Mouse (Mus musculus): Measurements from ENCODE around the gene Eif1. TPM values are rescaled to one million over a fixed set of nuclear protein-coding genes. Genes with fewer than 3 reads are reported as not detected.

The Eif1 gene
- total RNA-seq, 1 experiment: 322 TPM

DNA sequence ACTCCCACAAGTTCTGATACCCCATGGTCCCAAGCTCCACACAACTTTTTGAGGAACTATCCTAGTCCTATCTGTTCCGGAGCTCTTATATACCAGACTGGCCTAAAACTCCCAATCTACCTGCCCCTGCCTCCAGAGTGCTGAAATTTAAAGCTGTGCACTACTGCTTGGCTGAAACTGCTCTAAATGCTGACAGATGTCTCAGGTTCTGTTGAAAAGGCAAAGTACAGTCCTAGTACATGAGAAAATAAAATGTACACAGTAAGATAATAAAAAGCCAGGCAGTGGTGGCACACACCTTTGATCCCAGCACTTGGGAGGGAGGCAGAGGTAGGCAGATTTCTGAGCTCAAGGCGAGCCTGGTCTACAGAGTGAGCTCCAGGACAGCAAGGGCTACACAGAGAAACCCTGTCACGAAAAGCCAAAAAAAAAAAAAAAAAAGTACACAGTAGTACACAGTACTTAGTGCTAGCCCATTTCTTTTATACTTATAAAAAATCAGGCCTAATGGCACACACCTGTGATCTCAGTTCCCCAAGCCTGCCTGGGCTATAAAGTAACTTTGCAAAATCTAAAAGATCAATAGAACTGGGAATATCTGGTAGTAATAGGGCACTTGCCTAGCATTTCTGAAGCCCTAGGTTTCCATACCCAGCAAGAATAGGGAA is 3.0 kb downstream of the Eif1 start:
- Histone ChIP-seq H3K4me1 (ENCODE audit: control insufficient read depth in 2 of 2, insufficient read depth in 2 of 2, low read length in 2 of 2, poor library complexity in 1 of 2) (peaks cover 2 to 3% of the 10 kb centered on the region in 2 experiments; a peak in 2 of 4 replicates), H3K4me3 (ENCODE audit: insufficient read depth in 1 of 2, low read depth in 1 of 2, low read length in 2 of 2, poor library complexity in 1 of 2, severe bottlenecking in 1 of 2) (0 out of 4 replicates have a peak overlapping the region, but pooled peaks of 1 of the 2 experiments have one; percentile 39), H3K27ac (ENCODE audit: insufficient read depth, low read depth, low read length, poor library complexity, severe bottlenecking) (no peak overlapping the region; the same call in 1 of the 2 replicates), H3K9me3 (ENCODE audit: control insufficient read depth, insufficient read depth, low read depth, low read length) (no peaks in the 10 kb centered on the region), H3K36me3 (ENCODE audit: control insufficient read depth, insufficient read depth, low read length, poor library complexity, severe bottlenecking) (peaks cover 20% of the 10 kb centered on the region), H3K9ac (ENCODE audit: insufficient read depth, low read depth, low read length, poor library complexity, severe bottlenecking) (no peak overlapping the region)
- in situ Hi-C loops (cut with MboI; ENCODE audit: low sequenced_read_pairs in 2 of 2, unreplicated experiment in 2 of 2): no loop called here
- TF ChIP-seq ZNF384 (IDR thresholded peaks at IDR 0.05; ENCODE audit: low read depth, low read length): peak; percentile 87
- TF ChIP-seq HCFC1 (IDR thresholded peaks at IDR 0.05; ENCODE audit: borderline replicate concordance, insufficient read depth, low read length): no peak
- TF ChIP-seq CHD2 (IDR thresholded peaks at IDR 0.05; ENCODE audit: low read depth, low read length): 0 out of 2 replicates have a peak, but pooled peaks have one; percentile 24
- TF ChIP-seq MAFK (IDR thresholded peaks at IDR 0.05; ENCODE audit: insufficient read depth, low read depth, low read length): no peak
- no peak for TF ChIP-seq ZC3H11A (IDR thresholded peaks at IDR 0.05; ENCODE audit: borderline replicate concordance, low read depth, low read length)
- no peak for DNase-seq (ENCODE audit: low read depth, low spot score)

DNA sequence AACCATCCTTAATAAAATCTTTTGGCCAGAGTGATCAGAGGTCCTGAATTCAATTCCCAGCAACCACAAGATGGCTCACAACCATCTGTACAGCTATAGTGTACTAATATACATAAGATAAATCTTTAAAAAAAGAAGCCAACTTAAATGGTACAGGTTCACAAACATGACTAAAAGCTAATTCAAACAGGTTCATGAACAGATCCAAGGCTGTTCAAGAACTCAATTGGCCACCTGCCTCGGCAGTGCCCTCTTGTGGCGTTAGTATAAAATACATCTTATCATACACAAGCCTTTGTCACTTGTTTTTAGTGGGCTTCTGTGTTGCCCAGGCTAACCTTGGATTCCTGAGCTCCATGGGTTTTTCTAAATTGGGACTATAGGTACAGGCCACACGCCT is 3.9 kb downstream of the Eif1 start:
- in situ Hi-C loops (cut with MboI; ENCODE audit: low sequenced_read_pairs in 2 of 2, unreplicated experiment in 2 of 2): no loop called here
- peak; percentile 92 for DNase-seq (ENCODE audit: low read depth, low spot score)

DNA sequence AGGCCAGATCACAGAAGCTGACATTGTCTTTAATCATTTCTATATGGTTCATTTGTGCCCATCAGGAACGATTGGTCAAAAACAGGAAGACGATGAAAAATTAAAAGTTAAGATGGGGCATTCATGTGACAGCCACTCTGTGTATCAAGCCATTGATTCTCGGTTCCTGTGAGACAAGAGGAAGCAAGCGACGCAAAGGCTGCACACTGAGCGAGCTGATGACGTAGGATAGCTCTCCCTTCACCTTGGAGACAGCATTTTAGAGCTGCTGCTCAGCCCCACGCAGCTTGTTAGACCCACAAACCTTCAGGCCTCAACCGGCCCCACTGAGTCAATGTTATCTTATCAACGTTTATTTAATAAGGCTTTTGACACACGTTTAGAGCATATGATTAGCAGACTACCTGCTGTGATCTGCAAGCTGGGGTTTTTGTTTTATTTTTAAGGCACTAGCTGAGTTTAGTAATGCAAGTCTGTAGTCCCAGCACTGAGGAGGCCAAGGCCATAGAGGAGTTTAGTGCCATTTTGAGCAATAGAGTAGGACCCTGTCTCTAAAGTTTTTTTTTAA is 5.5 kb downstream of the Eif1 start:
- Histone ChIP-seq H3K9ac (ENCODE audit: insufficient read depth, low read depth, low read length, poor library complexity, severe bottlenecking) (no peak overlapping the region), H3K9me3 (ENCODE audit: control insufficient read depth, insufficient read depth, low read depth, low read length) (no peaks in the 10 kb centered on the region), H3K36me3 (ENCODE audit: control insufficient read depth, insufficient read depth, low read length, poor library complexity, severe bottlenecking) (peaks cover 20% of the 10 kb centered on the region), H3K4me1 (ENCODE audit: control insufficient read depth in 2 of 2, insufficient read depth in 2 of 2, low read length in 2 of 2, poor library complexity in 1 of 2) (peaks cover 0 to 1% of the 10 kb centered on the region in 2 experiments; a peak in 2 of 4 replicates), H3K27ac (ENCODE audit: insufficient read depth, low read depth, low read length, poor library complexity, severe bottlenecking) (no peak overlapping the region), H3K4me3 (ENCODE audit: insufficient read depth in 1 of 2, low read depth in 1 of 2, low read length in 2 of 2, poor library complexity in 1 of 2, severe bottlenecking in 1 of 2) (no peak overlapping the region)
- TF ChIP-seq ZC3H11A (IDR thresholded peaks at IDR 0.05; ENCODE audit: borderline replicate concordance, low read depth, low read length) (no peak), CHD2 (IDR thresholded peaks at IDR 0.05; ENCODE audit: low read depth, low read length) (no peak), HCFC1 (IDR thresholded peaks at IDR 0.05; ENCODE audit: borderline replicate concordance, insufficient read depth, low read length) (no peak), ZNF384 (IDR thresholded peaks at IDR 0.05; ENCODE audit: low read depth, low read length) (no peak), MAFK (IDR thresholded peaks at IDR 0.05; ENCODE audit: insufficient read depth, low read depth, low read length) (no peak)
- no peak for DNase-seq (ENCODE audit: low read depth, low spot score)
- in situ Hi-C loops (cut with MboI; ENCODE audit: low sequenced_read_pairs in 2 of 2, unreplicated experiment in 2 of 2): no loop called here

More for the DNA sequence above, 3.9 kb downstream of the Eif1 start:
- no peak overlapping the region for H3K27ac ChIP-seq (ENCODE audit: insufficient read depth, low read depth, low read length, poor library complexity, severe bottlenecking)
- H3K4me3 ChIP-seq (ENCODE audit: insufficient read depth in 1 of 2, low read depth in 1 of 2, low read length in 2 of 2, poor library complexity in 1 of 2, severe bottlenecking in 1 of 2): no peak overlapping the region
- H3K36me3 ChIP-seq (ENCODE audit: control insufficient read depth, insufficient read depth, low read length, poor library complexity, severe bottlenecking): peaks cover 20% of the 10 kb centered on the region
- TF ChIP-seq CHD2 (IDR thresholded peaks at IDR 0.05; ENCODE audit: low read depth, low read length): no peak
- no peak for TF ChIP-seq ZC3H11A (IDR thresholded peaks at IDR 0.05; ENCODE audit: borderline replicate concordance, low read depth, low read length)
- TF ChIP-seq ZNF384 (IDR thresholded peaks at IDR 0.05; ENCODE audit: low read depth, low read length): no peak
- no peak for TF ChIP-seq HCFC1 (IDR thresholded peaks at IDR 0.05; ENCODE audit: borderline replicate concordance, insufficient read depth, low read length)
- no peak for TF ChIP-seq MAFK (IDR thresholded peaks at IDR 0.05; ENCODE audit: insufficient read depth, low read depth, low read length)
- H3K9ac ChIP-seq (ENCODE audit: insufficient read depth, low read depth, low read length, poor library complexity, severe bottlenecking): no peak overlapping the region
- no peaks in the 10 kb centered on the region for H3K9me3 ChIP-seq (ENCODE audit: control insufficient read depth, insufficient read depth, low read depth, low read length)
- H3K4me1 ChIP-seq (ENCODE audit: control insufficient read depth in 2 of 2, insufficient read depth in 2 of 2, low read length in 2 of 2, poor library complexity in 1 of 2): peaks cover 0 to under 1% of the 10 kb centered on the region in 2 experiments; a peak in 1 of 4 replicates

DNA sequence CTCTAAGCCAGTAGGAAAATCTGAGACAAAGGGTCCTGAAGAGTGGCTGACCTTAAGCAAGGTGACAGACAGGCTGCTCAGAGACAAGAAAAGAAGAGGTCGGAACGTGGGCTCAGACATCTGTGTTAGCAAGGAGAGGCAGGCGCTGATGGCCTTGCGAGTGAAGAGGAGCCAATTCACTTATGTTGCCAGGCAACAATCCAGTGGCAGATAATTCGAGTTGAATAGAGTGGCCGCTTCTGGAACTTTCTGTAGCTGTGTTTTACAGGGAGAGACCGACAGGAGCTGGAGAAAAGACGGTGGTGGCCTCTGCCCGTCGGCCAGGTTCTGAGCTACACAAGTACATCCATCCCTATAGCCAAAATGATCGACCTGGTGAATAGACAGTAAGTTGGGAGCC is 7.6 kb downstream of the Eif1 start:
- H3K27ac ChIP-seq (ENCODE audit: insufficient read depth, low read depth, low read length, poor library complexity, severe bottlenecking): no peak overlapping the region
- in situ Hi-C loops (cut with MboI; ENCODE audit: low sequenced_read_pairs in 2 of 2, unreplicated experiment in 2 of 2): no loop called here
- no peaks in the 10 kb centered on the region for H3K9me3 ChIP-seq (ENCODE audit: control insufficient read depth, insufficient read depth, low read depth, low read length)
- H3K36me3 ChIP-seq (ENCODE audit: control insufficient read depth, insufficient read depth, low read length, poor library complexity, severe bottlenecking): peaks cover 2% of the 10 kb centered on the region; the same call in 1 of the 2 replicates
- H3K4me3 ChIP-seq (ENCODE audit: insufficient read depth in 1 of 2, low read depth in 1 of 2, low read length in 2 of 2, poor library complexity in 1 of 2, severe bottlenecking in 1 of 2): no peak overlapping the region
- H3K4me1 ChIP-seq (ENCODE audit: control insufficient read depth in 2 of 2, insufficient read depth in 2 of 2, low read length in 2 of 2, poor library complexity in 1 of 2): peaks cover 0 to 6% of the 10 kb centered on the region in 2 experiments; a peak in 2 of 4 replicates
- TF ChIP-seq MAFK (IDR thresholded peaks at IDR 0.05; ENCODE audit: insufficient read depth, low read depth, low read length) (no peak), HCFC1 (IDR thresholded peaks at IDR 0.05; ENCODE audit: borderline replicate concordance, insufficient read depth, low read length) (no peak), CHD2 (IDR thresholded peaks at IDR 0.05; ENCODE audit: low read depth, low read length) (no peak), ZNF384 (IDR thresholded peaks at IDR 0.05; ENCODE audit: low read depth, low read length) (no peak), ZC3H11A (IDR thresholded peaks at IDR 0.05; ENCODE audit: borderline replicate concordance, low read depth, low read length) (no peak)
- H3K9ac ChIP-seq (ENCODE audit: insufficient read depth, low read depth, low read length, poor library complexity, severe bottlenecking): no peak overlapping the region
- no peak for DNase-seq (ENCODE audit: low read depth, low spot score)

All from ES-E14 (cell line).